Mouse (Mus musculus) heart, embryonic 11.5 days (tissue): ENCODE results near the gene Pamr1. TPM values are rescaled to one million over a fixed set of nuclear protein-coding genes. Genes with fewer than 3 reads are reported as not detected.

Source experiments
- ATAC-seq: fragments of 200-750 bp; cut with Nextera tagmentation; replicated peaks from 2 replicates; pipeline ENCODE4 v1.8.0; 2017; ENCODE audit warnings: moderate library complexity; ENCODE audit not compliant: insufficient number of reproducible peaks, low FRiP score, low TSS enrichment
- H3K27ac ChIP-seq: fragments of 300-500 bp; sonication (generic); 2 replicates; pipeline ENCODE4 v1.5.1; 2014; ENCODE audit warnings: mild to moderate bottlenecking, low read depth, low read length
- H3K27me3 ChIP-seq: fragments of 300-500 bp; sonication (generic); 2 replicates; pipeline ENCODE4 v1.6.1; 2014; ENCODE audit warnings: mild to moderate bottlenecking, low read length, mixed read lengths; ENCODE audit not compliant: control insufficient read depth, insufficient read depth
- H3K36me3 ChIP-seq: fragments of 300-500 bp; sonication (generic); 2 replicates; pipeline ENCODE4 v1.6.1; 2014; ENCODE audit warnings: mild to moderate bottlenecking, low read length, moderate library complexity, mixed read lengths; ENCODE audit not compliant: control insufficient read depth, insufficient read depth
- H3K4me1 ChIP-seq: fragments of 300-500 bp; sonication (generic); 2 replicates; pipeline ENCODE4 v1.6.1; 2014; ENCODE audit warnings: low read length; ENCODE audit not compliant: control insufficient read depth, insufficient read depth
- H3K4me2 ChIP-seq: fragments of 300-500 bp; sonication (generic); 2 replicates; pipeline ENCODE4 v1.6.1; 2014; ENCODE audit warnings: mild to moderate bottlenecking, moderate library complexity
- H3K4me3 ChIP-seq: fragments of 300-500 bp; sonication (generic); 2 replicates; pipeline ENCODE4 v1.5.1; 2014; ENCODE audit warnings: low read depth, low read length
- H3K9ac ChIP-seq: fragments of 300-500 bp; sonication (generic); 2 replicates; pipeline ENCODE4 v1.6.1; 2014; ENCODE audit warnings: mild to moderate bottlenecking, low read depth, low read length, moderate library complexity
- H3K9me3 ChIP-seq: fragments of 300-500 bp; sonication (generic); replicated peaks from 2 replicates; pipeline ENCODE4 v1.6.1; 2016; ENCODE audit warnings: low read length; ENCODE audit not compliant: control insufficient read depth
- WGBS: fragments of 180-500 bp; shearing (Covaris S2); extraction: QIAGEN DNeasy Blood & Tissue Kit; methylation state at CpG from one replicate; pipeline ENCODE4 v1.1.7; 2014; ENCODE audit not compliant: insufficient replicate concordance; 5-methylcytosine and 5-hydroxymethylcytosine counted together
- polyA plus RNA-seq: library from polyadenylated mRNA; unstranded; fragments of >200 nt; fragmentation: Nextera tagmentation; extraction: Ambion mirVana; gene quantifications from 2 replicates; pipeline ENCODE4 v1.2.1, GENCODE M21; 2014

Pamr1 gene
- polyA plus RNA-seq, 1 experiment from 2014 or later = 1.4 TPM

DNA sequence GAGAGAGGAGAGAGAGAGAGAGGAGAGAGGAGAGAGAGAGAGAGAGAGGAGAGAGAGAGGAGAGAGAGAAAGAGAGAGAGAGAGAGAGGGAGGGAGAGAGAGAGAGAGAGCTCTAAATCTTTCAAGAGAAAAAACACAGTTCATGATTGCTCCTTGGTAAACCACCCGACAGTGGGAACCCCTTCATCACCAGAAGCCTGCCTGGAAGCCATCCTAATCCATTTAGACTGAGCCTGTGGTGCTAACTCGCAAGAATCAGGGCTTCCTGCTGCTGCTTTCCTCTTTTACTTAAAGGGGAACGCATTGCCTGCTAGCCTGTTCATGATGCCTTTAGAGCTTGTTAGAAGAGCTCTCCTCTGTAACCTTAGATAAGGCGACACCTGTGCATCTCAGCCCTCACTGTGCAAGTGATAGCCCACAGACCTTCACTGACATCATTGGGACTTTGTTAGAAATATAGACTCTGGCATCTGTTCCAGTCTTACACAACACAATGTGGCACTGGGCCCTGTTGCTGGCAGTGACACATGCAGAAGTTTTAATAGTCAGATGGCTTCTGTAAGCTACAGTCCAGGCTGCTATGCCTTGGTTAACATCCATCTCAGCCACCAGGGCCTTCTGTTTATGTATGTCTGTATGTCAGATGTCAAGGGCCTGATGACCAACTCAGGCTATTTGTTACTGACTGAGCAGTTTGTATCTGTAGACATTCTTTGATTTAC, 8.2 kb upstream of the Pamr1 start:
- no peaks in the 10 kb centered on the region for H3K36me3 ChIP-seq
- no peak overlapping the region for H3K4me2 ChIP-seq
- no peak overlapping the region for H3K27ac ChIP-seq
- H3K4me3 ChIP-seq = no peak overlapping the region
- peaks cover 10% of the 10 kb centered on the region; the same call in 1 of the 2 replicates for H3K27me3 ChIP-seq
- ATAC-seq = no peak
- H3K9ac ChIP-seq = no peak overlapping the region
- H3K9me3 ChIP-seq = no peaks in the 10 kb centered on the region
- 25% methylated on average over 4 of the region's 4 CpGs for WGBS
- no peaks in the 10 kb centered on the region for H3K4me1 ChIP-seq

DNA sequence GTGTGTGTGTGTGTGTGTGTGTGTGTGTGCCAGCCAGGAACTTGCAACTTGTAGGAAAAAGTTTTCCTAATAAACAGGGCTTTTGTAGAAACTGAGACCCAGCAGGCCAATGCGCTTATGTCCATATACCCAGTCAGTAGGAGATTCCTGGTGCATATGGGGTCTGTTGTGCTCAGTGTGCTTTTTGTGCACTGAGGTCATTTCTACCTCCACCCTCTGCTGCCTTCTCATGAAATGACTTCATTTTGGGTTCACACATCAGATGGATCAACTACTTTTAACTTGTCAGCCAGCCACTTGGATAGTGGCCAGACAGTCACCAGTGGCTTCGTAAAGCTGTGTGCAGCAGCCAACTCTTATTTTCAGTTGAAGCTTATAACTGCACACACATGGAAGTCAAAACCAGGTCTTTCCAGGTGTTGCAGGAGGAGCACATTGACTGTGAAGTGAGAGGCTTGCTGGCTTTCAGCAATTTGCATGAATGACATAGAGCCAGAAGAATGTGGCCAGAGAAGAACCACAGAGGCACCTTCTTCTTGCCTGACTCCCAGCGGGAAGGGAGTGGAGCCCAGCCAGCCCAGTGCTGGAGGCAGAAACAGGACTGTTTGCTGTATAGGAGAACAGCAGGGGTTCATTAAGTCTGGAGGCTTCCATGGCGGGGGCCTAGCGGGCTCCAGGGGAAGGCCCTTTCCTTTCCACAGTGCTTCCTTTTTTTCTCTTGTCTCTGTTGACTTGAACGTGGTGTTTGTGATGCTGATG, 5.7 kb upstream of the Pamr1 start:
- ATAC-seq = no peak
- no peak overlapping the region for H3K4me2 ChIP-seq
- H3K9ac ChIP-seq = no peak overlapping the region
- WGBS = 33% methylated on average over 6 of the region's 6 CpGs
- H3K27ac ChIP-seq = no peak overlapping the region
- H3K36me3 ChIP-seq = no peaks in the 10 kb centered on the region
- H3K27me3 ChIP-seq = peaks cover 12% of the 10 kb centered on the region; the same call in 1 of the 2 replicates
- H3K4me3 ChIP-seq = no peak overlapping the region
- H3K9me3 ChIP-seq = no peaks in the 10 kb centered on the region
- no peaks in the 10 kb centered on the region for H3K4me1 ChIP-seq

DNA sequence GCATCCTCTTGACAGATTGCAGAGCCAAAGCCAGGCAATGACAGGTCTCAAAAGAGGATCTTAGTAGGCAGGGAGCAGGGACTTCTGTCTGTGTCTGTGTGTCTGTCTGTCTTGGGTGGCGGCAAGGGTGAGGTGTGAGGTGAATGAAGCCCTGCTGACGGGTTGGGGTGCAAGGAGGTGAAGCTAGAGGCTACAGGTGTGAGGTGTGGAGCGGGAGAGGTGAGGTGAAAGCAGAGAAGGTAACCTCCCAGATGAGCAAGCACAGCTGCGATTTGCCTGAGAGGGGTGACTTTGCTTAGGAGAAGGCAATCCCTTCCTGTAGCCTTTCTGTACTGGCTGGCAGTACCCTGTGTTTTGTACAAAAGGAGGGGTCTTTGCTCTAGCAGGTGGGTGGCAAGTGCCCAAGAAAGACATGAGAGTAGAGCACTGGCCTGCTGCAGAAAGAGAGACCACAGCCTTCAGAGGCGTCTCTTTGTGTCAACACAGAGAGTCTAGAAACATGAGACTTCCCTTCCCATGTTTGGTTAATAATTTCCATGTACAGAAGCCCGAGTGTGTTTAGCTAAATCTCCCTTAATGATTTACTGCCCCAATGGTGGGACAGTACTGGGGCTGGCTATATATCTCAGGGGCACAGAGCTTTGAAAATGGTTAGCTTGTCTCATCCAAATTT, 1.2 kb downstream of the Pamr1 start:
- peaks cover 2% of the 10 kb centered on the region; the same call in 1 of the 2 replicates for H3K4me1 ChIP-seq
- 24% methylated on average over 6 of the region's 6 CpGs for WGBS
- H3K9ac ChIP-seq = no peak overlapping the region
- H3K36me3 ChIP-seq = no peaks in the 10 kb centered on the region
- no peak for ATAC-seq
- no peaks in the 10 kb centered on the region for H3K9me3 ChIP-seq
- H3K4me3 ChIP-seq = no peak overlapping the region
- H3K27ac ChIP-seq = no peak overlapping the region
- H3K4me2 ChIP-seq = peak overlapping the region; percentile 64
- H3K27me3 ChIP-seq = peaks cover 25% of the 10 kb centered on the region

- Histone ChIP-seq H3K9me3 (no peaks in the 10 kb centered on the region), H3K4me3 (no peak overlapping the region), H3K27ac (no peak overlapping the region), H3K27me3 (peaks cover 25% of the 10 kb centered on the region), H3K9ac (no peak overlapping the region), H3K36me3 (no peaks in the 10 kb centered on the region), H3K4me2 (no peak overlapping the region), H3K4me1 (peaks cover 2% of the 10 kb centered on the region; the same call in 1 of the 2 replicates)
- 30% methylated on average over 3 of the region's 3 CpGs for WGBS
- ATAC-seq = no peak
Observed at GRCm38 (mm10) chr2:102551594-102551993, 1.8 kb downstream of the Pamr1 start.

GRCm38 (mm10) chr2:102552095-102552537, 2.3 kb downstream of the Pamr1 start:
- Histone ChIP-seq H3K36me3 (no peaks in the 10 kb centered on the region), H3K27ac (no peak overlapping the region), H3K9ac (no peak overlapping the region), H3K4me2 (no peak overlapping the region), H3K4me3 (no peak overlapping the region), H3K9me3 (no peaks in the 10 kb centered on the region), H3K27me3 (peaks cover 25% of the 10 kb centered on the region), H3K4me1 (peaks cover 2% of the 10 kb centered on the region; the same call in 1 of the 2 replicates)
- no peak for ATAC-seq
- 31% methylated on average over 5 of the region's 5 CpGs for WGBS

DNA sequence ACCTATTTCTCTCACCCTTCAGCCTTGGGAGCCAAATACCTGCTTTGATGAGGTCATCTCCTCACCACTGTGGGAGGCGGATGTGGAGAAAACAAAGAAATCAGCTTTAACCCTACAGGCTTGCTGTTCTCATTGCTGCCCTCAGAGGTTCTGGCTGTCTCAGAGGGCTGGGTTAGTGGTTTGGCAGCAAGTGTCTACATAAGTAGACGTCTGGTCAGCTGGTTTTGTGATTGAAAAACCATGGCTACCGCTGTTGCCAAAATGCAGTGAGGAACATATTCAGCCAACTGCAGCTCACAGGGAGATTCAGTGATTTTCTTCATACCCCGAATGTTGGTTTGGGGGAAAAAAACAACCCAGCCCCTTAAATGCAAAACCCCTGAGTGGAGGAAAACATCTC, 7.3 kb downstream of the Pamr1 start:
- Histone ChIP-seq H3K27me3 (peaks cover 2% of the 10 kb centered on the region; the same call in 1 of the 2 replicates), H3K9me3 (no peaks in the 10 kb centered on the region), H3K9ac (no peak overlapping the region), H3K4me1 (no peaks in the 10 kb centered on the region), H3K27ac (no peak overlapping the region), H3K36me3 (no peaks in the 10 kb centered on the region), H3K4me3 (no peak overlapping the region), H3K4me2 (no peak overlapping the region)
- no peak for ATAC-seq
- 66% methylated on average over 4 of the region's 4 CpGs for WGBS

- WGBS = 77% methylated on average over 12 of the region's 12 CpGs
- Histone ChIP-seq H3K4me3 (no peak overlapping the region), H3K27ac (no peak overlapping the region), H3K9me3 (no peaks in the 10 kb centered on the region), H3K27me3 (peaks cover 2% of the 10 kb centered on the region; the same call in 1 of the 2 replicates), H3K4me2 (no peak overlapping the region), H3K4me1 (no peaks in the 10 kb centered on the region), H3K9ac (no peak overlapping the region), H3K36me3 (no peaks in the 10 kb centered on the region)
- no peak for ATAC-seq
Observed at GRCm38 (mm10) chr2:102558965-102559364, 9.2 kb downstream of the Pamr1 start.

- H3K27ac ChIP-seq = no peak overlapping the region
- no peaks in the 10 kb centered on the region for H3K36me3 ChIP-seq
- no peaks in the 10 kb centered on the region for H3K4me1 ChIP-seq
- no peak overlapping the region for H3K4me2 ChIP-seq
- H3K27me3 ChIP-seq = no peaks in the 10 kb centered on the region
- no peak for ATAC-seq
- no peak overlapping the region for H3K9ac ChIP-seq
- 81% methylated on average over 1 of the region's 1 CpGs for WGBS
- no peak overlapping the region for H3K4me3 ChIP-seq
- no peaks in the 10 kb centered on the region for H3K9me3 ChIP-seq
Observed at GRCm38 (mm10) chr2:102563848-102564247, 14.0 kb downstream of the Pamr1 start.
